ENCODE assay signal across 8 mouse cellular contexts in genomic region chr19:41206041-41206810, GRCm38 (mm10). TPM values are rescaled to one million over a fixed set of nuclear protein-coding genes. Genes with fewer than 3 reads are reported as not detected.
A peak's percentile ranks its signal among the peaks of the same experiment; 100 is the strongest.
DNase-seq lines count a peak whose midpoint lies in the region; ATAC-seq and TF ChIP-seq lines count a peak whose summit lies in the region.

No protein-coding gene starts in this region.

- no peak overlapping the region for H3K27ac ChIP-seq in ES-E14 (ENCODE audit: insufficient read depth, low read depth, low read length, poor library complexity, severe bottlenecking)
- H3K27ac ChIP-seq in heart, embryonic 12.5 days (ENCODE audit: poor library complexity, severe bottlenecking), result no peak overlapping the region
- no peak overlapping the region for H3K27ac ChIP-seq in liver, embryonic 13.5 days
- H3K27ac ChIP-seq in cerebellum, adult 2 months (ENCODE audit: insufficient read depth, low read length), result no peak overlapping the region

- WGBS in heart, embryonic 12.5 days, result under 1% methylated on average over 46 of the region's 46 CpGs
- 2% methylated on average over 46 of the region's 46 CpGs for WGBS in liver, embryonic 13.5 days (ENCODE audit: insufficient replicate concordance)
- 1% methylated on average over 46 of the region's 46 CpGs for WGBS in cerebellum, adult 2 months

- H3K4me3 ChIP-seq in ES-E14 (ENCODE audit: insufficient read depth in 1 of 2, low read depth in 1 of 2, low read length in 2 of 2, poor library complexity in 1 of 2, severe bottlenecking in 1 of 2), result peak overlapping the region; percentile 56
- H3K4me3 ChIP-seq in heart, embryonic 12.5 days, result peak overlapping the region; percentile 54
- peak overlapping the region; percentile 38 for H3K4me3 ChIP-seq in liver, embryonic 13.5 days (replicated peaks)
- no peak overlapping the region for H3K4me3 ChIP-seq in cerebellum, adult 2 months (replicated peaks; ENCODE audit: insufficient read depth, low read depth, low read length)

- H3K4me2 ChIP-seq in heart, embryonic 12.5 days, result peak overlapping the region; percentile 99
- peak overlapping the region; percentile 54 for H3K4me2 ChIP-seq in liver, embryonic 13.5 days

- peaks cover 0 to 9% of the 10 kb centered on the region in 2 experiments; a peak in 1 of 4 replicates for H3K4me1 ChIP-seq in ES-E14 (ENCODE audit: control insufficient read depth in 2 of 2, insufficient read depth in 2 of 2, low read length in 2 of 2, poor library complexity in 1 of 2)
- peaks cover 16% of the 10 kb centered on the region for H3K4me1 ChIP-seq in heart, embryonic 12.5 days (replicated peaks)
- H3K4me1 ChIP-seq in liver, embryonic 13.5 days (replicated peaks), result peaks cover 8% of the 10 kb centered on the region
- peaks cover 12% of the 10 kb centered on the region for H3K4me1 ChIP-seq in cerebellum, adult 2 months (ENCODE audit: control insufficient read depth, insufficient read depth, low read length)

- H3K9me3 ChIP-seq in ES-E14 (ENCODE audit: control insufficient read depth, insufficient read depth, low read depth, low read length), result no peaks in the 10 kb centered on the region
- no peaks in the 10 kb centered on the region for H3K9me3 ChIP-seq in heart, embryonic 12.5 days (replicated peaks)
- no peaks in the 10 kb centered on the region for H3K9me3 ChIP-seq in liver, embryonic 13.5 days (replicated peaks)

- no peak for TF ChIP-seq CTCF in cerebellum, adult 2 months (IDR thresholded peaks at IDR 0.05; ENCODE audit: borderline replicate concordance, insufficient read depth, low read depth, low read length)

- ATAC-seq in heart, embryonic 12.5 days (ENCODE audit: insufficient number of reproducible peaks, low FRiP score), result peak; percentile 24; the same call in 1 of the 2 replicates
- ATAC-seq in liver, embryonic 13.5 days (ENCODE audit: low read depth), result no peak

- intact Hi-C loops in left cerebral cortex, postnatal 36 days (cut with DNase I), result no loop called here

- H3K9ac ChIP-seq in ES-E14 (ENCODE audit: insufficient read depth, low read depth, low read length, poor library complexity, severe bottlenecking), result no peak overlapping the region
- H3K9ac ChIP-seq in heart, embryonic 12.5 days, result peak overlapping the region; percentile 68
- no peak overlapping the region for H3K9ac ChIP-seq in liver, embryonic 13.5 days

- no peak for TF ChIP-seq POLR2A in cerebellum, adult 2 months (IDR thresholded peaks at IDR 0.05; ENCODE audit: borderline replicate concordance, insufficient read depth, low read length)

- no peaks in the 10 kb centered on the region for H3K36me3 ChIP-seq in ES-E14 (ENCODE audit: control insufficient read depth, insufficient read depth, low read length, poor library complexity, severe bottlenecking)
- H3K36me3 ChIP-seq in heart, embryonic 12.5 days, result peaks cover 8% of the 10 kb centered on the region
- H3K36me3 ChIP-seq in liver, embryonic 13.5 days, result no peaks in the 10 kb centered on the region

- peaks cover 68% of the 10 kb centered on the region for H3K27me3 ChIP-seq in heart, embryonic 12.5 days (replicated peaks)
- peaks cover 68% of the 10 kb centered on the region for H3K27me3 ChIP-seq in liver, embryonic 13.5 days
- H3K27me3 ChIP-seq in cerebellum, adult 2 months (ENCODE audit: control insufficient read depth, insufficient read depth, low read length), result no peaks in the 10 kb centered on the region; the same call in 1 of the 2 replicates

- peak; percentile 8 for DNase-seq in adrenal gland, adult 2 months
- DNase-seq in adrenal gland, postnatal 25 days, result no peak
- DNase-seq in ES-E14 (ENCODE audit: low read depth, low spot score), result peak; percentile 6
- DNase-seq in liver, embryonic 13.5 days, result no peak
- no peak for DNase-seq in cerebellum, adult 2 months
- DNase-seq in cerebellum, adult 11-12 months, result no peak
- DNase-seq in left cerebral cortex, postnatal 36 days (ENCODE audit: low spot score in 2 of 2), result no peak

- in situ Hi-C loops in ES-E14 (cut with MboI; ENCODE audit: low sequenced_read_pairs in 2 of 2, unreplicated experiment in 2 of 2), result no loop called here

TF ChIP-seq in ES-E14, 5 proteins besides CTCF, POLR2A, EP300 and RAD21:
- TF ChIP-seq ZNF384 (IDR thresholded peaks at IDR 0.05; ENCODE audit: low read depth, low read length) (no peak), ZC3H11A (IDR thresholded peaks at IDR 0.05; ENCODE audit: borderline replicate concordance, low read depth, low read length) (no peak), HCFC1 (IDR thresholded peaks at IDR 0.05; ENCODE audit: borderline replicate concordance, insufficient read depth, low read length) (no peak), CHD2 (IDR thresholded peaks at IDR 0.05; ENCODE audit: low read depth, low read length) (no peak), MAFK (IDR thresholded peaks at IDR 0.05; ENCODE audit: insufficient read depth, low read depth, low read length) (no peak)

RNA-seq across cellular contexts. Expression of gene Tll2, which starts 0.4 kb away (rescaled TPM):
- total RNA-seq in adrenal gland, adult 2 months (2021), result not detected
- 0.11 and 0.12 TPM in 2 replicates for polyA plus RNA-seq in adrenal gland, adult 2 months (2012; rRNA removed)
- total RNA-seq in adrenal gland, postnatal 25 days (2021), result 0.15 TPM in 1 of 2 replicates, not detected in the other
- total RNA-seq in ES-E14 (2012; rRNA removed), result 0.09 TPM in 1 of 2 replicates, not detected in the other
- 0.05 TPM in 1 of 2 replicates, not detected in the other for polyA plus RNA-seq in heart, embryonic 12.5 days (2016; fragmentation: Nextera tagmentation; extraction: Ambion mirVana)
- 0.03 TPM in 1 of 2 replicates, not detected in the other for polyA plus RNA-seq in liver, embryonic 13.5 days (2015; fragmentation: Nextera tagmentation; extraction: Ambion mirVana)
- 0.90 and 1.0 TPM in 2 replicates for polyA plus RNA-seq in cerebellum, adult 2 months (2012; rRNA removed)
- total RNA-seq in left cerebral cortex, postnatal 36 days (2021), result 1 to 10 TPM; 1.1 TPM

RNA-seq across cellular contexts. Expression of gene Tm9sf3, which starts 57.6 kb away (rescaled TPM):
- 100 to 1,000 TPM; 144 to 171 TPM for total RNA-seq in adrenal gland, adult 2 months (2021)
- 23.2 and 29.6 TPM in 2 replicates for polyA plus RNA-seq in adrenal gland, adult 2 months (2012; rRNA removed)
- 169 and 186 TPM in 2 replicates for total RNA-seq in adrenal gland, postnatal 25 days (2021)
- 112 and 117 TPM in 2 replicates for total RNA-seq in ES-E14 (2012; rRNA removed)
- 140 and 142 TPM in 2 replicates for polyA plus RNA-seq in heart, embryonic 12.5 days (2016; fragmentation: Nextera tagmentation; extraction: Ambion mirVana)
- 58.2 and 72.6 TPM in 2 replicates for polyA plus RNA-seq in liver, embryonic 13.5 days (2015; fragmentation: Nextera tagmentation; extraction: Ambion mirVana)
- polyA plus RNA-seq in cerebellum, adult 2 months (2012; rRNA removed), result 87.4 and 92.8 TPM in 2 replicates
- 100 to 1,000 TPM; 128 to 130 TPM for total RNA-seq in left cerebral cortex, postnatal 36 days (2021)

Comparison
In these comparisons a context has a peak if more than half of its experiments do, and no peak if none do; other contexts are left out.
1. DNase-seq: peak in adrenal gland, adult 2 months (single experiment) and ES-E14 (single experiment); none in adrenal gland, postnatal 25 days (single experiment), liver, embryonic 13.5 days (single experiment), cerebellum, adult 2 months (0 of 2), cerebellum, adult 11-12 months (single experiment) and left cerebral cortex, postnatal 36 days (0 of 2).